Mouse (Mus musculus): Measurements from ENCODE around the gene Arhgap24.

DNA sequence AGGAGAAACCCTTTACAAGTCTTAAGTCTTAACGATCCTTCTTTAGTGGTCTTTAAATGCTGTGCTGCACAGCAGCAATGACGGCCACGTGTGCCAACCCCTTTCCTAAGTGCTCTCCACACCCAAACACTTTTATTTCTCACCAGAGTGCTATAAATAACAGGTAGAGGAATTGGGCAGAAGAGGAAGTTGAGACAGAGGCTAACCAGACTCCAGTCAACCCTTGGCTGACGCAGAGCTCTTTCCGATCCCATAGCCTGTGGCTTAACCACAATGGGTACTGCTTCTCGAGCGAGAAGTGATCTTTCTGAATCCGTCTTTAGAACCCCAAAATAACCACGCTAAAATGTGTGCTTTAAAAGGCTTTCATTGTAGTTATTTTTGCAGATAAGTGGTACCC is 296.7 kb downstream of the Arhgap24 start:
- TF ChIP-seq CEBPB (IDR thresholded peaks at IDR 0.05; ENCODE audit: insufficient read depth, poor library complexity, severe bottlenecking) (no peak), POLR2A (IDR thresholded peaks at IDR 0.05; ENCODE audit: insufficient read length, low read depth) (no peak), MYOG (IDR thresholded peaks at IDR 0.05; ENCODE audit: control insufficient read depth in 1 of 3, insufficient read depth in 1 of 3, insufficient read length in 2 of 3, low read depth in 2 of 3) (no peak), TCF12 (IDR thresholded peaks at IDR 0.05; ENCODE audit: insufficient read depth, poor library complexity, severe bottlenecking) (no peak), MAX (IDR thresholded peaks at IDR 0.05; ENCODE audit: low read depth) (no peak), USF1 (IDR thresholded peaks at IDR 0.05; ENCODE audit: low read depth) (no peak), REST (IDR thresholded peaks at IDR 0.05; ENCODE audit: insufficient read depth, insufficient read length) (no peak)

Measured in myocyte (in vitro differentiated cells).